Mouse (Mus musculus): ENCODE data around the gene Hap1.

- no peak for TF ChIP-seq CTCF (IDR thresholded peaks at IDR 0.05; ENCODE audit: borderline replicate concordance, control insufficient read depth, extremely low read depth, insufficient read depth, low read length, poor library complexity)
- TF ChIP-seq POLR2A (IDR thresholded peaks at IDR 0.05; ENCODE audit: control insufficient read depth, extremely low read depth, insufficient read depth, low read length, poor library complexity) = no peak
These were observed 21.9 kb downstream of the Hap1 start, which contains the start of gene Gast for GRCm38 (mm10) chr11:100333944-100334457.
